Mouse (Mus musculus) lung, adult 10 weeks (tissue): ENCODE results near the gene March4. TPM values are rescaled to one million over a fixed set of nuclear protein-coding genes. Genes with fewer than 3 reads are reported as not detected.

Experiments used
- polyA plus RNA-seq: library from polyadenylated mRNA; stranded (reverse); fragments of 350-450 nt; fragmentation: Illumina TruSeq; extraction: RNeasy Lipid Tissue Mini Kit (QIAGEN cat#74804); gene quantifications from one replicate; pipeline ENCODE4 v1.2.3, GENCODE M21; 2014; ENCODE audit warnings: low read depth, low replicate concordance; ENCODE audit not compliant: insufficient read depth

The March4 gene
- polyA plus RNA-seq = 1.0 TPM

DNA sequence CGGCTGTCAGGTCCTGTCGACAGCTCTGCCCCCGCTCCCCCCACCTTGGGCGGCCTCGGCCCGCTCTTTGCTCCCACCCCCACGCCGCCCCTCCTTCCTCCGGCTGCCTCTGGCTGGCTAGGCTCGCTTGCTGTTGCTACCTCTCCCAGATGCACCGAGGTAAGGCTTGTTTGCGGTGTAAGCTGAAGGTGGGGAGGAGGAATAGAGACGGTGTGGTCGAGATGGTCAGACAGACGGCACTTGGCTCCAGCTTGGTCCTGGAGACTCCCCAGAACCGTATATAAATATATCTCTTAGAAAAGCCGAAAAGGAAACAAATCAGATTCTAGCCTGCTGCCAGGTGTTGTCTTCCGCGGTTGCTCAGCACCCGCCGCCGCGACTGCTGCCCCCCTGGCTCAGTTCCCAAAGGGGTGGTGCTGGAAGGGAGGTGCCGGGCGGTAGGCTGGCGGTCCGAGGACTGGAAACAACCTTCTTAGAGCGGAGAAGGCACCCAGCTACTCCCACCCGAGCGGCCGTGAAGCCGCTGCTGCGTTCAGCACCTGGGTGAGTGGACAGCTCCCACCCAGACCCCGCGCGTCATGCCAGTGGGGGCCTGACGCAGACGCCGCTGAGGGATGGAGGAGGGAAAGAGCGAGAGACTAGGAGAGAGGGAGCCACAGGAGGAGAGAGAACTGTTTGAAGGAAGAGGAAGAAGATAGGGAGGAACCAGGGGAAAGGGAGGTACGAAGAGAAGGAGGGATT is at the start of gene March4:
Gene March4, minus strand, starts transcription at position 320 of the 741 bp plus-strand sequence.

DNA sequence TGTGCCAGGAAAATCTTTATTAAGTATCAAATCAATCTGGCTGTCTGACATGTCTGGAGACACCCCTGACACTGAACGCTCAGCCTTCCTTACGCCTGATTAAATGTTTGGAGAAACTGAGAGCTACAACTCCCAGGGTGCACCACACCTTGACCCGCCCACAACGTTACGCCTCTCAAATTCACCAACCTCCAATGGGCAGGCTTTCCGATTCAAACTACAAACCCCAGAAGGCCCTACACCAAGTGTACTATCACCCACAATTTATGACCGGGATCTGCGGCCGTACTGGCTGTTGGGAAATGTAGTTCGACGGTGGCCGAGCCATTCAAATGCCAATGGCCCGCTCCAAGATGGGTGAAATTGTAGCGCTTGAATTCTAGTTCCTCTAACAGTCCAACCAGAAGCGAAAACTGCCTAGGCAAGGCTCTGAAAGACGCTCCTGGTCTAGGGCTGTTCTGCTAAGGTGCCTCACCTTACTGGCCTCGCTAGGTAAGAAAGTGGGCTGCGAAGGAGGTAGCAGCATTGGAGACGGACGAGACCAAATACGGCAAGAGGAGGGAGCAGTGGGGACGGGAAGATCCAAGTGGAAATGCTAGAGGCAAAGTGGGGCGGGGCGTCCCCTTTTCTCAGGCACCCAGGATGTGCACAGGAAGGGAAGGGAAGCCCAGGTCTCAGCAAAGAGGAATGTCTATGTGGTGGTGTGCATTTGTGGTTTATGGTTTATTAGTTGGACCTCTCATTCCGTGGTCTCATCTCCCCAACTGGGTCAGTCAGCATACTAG is 46.4 kb upstream of the March4 start, which contains the start of gene Smarcal1:
Gene Smarcal1, plus strand, starts transcription at position 305 of the 785 bp plus-strand sequence.

Other genes starting within 250 kb of the March4 start
- 9.0 TPM for gene Xrcc5, start 229.5 kb downstream of the March4 start, polyA plus RNA-seq
- gene Smarcal1, start 46.3 kb upstream of the March4 start, polyA plus RNA-seq = 10.4 TPM
- not detected for gene Ankar, start 163.6 kb upstream of the March4 start, polyA plus RNA-seq
- gene Rpl37a, start 174.4 kb upstream of the March4 start, polyA plus RNA-seq = 2,122 TPM